Mouse (Mus musculus) limb, embryonic 15.5 days (tissue): ENCODE measurements at regions not wholly inside any gene's neighbourhood (a gene's known extent, or its start where the extent isn't known, plus 50 kb on each side); places are given as distances from the start of the nearest gene placed in this dataset.

Source experiments
- ATAC-seq: fragments of 200-750 bp; cut with Nextera tagmentation; 2 replicates; pipeline ENCODE4 v1.8.0; 2017; ENCODE audit warnings: low read depth, moderate TSS enrichment; ENCODE audit not compliant: insufficient number of reproducible peaks, low FRiP score, low TSS enrichment
- H3K27ac ChIP-seq: fragments of 300-500 bp; sonication (generic); 2 replicates; pipeline ENCODE4 v1.5.1; 2015; ENCODE audit warnings: moderate library complexity, mild to moderate bottlenecking, inconsistent platforms
- H3K27me3 ChIP-seq: fragments of 300-500 bp; sonication (generic); 2 replicates; pipeline ENCODE4 v1.6.1; 2015; ENCODE audit warnings: inconsistent platforms
- H3K36me3 ChIP-seq: fragments of 300-500 bp; sonication (generic); 2 replicates; pipeline ENCODE4 v1.6.1; 2015; ENCODE audit warnings: inconsistent platforms
- H3K4me1 ChIP-seq: fragments of 300-500 bp; sonication (generic); 2 replicates; pipeline ENCODE4 v1.6.1; 2015; ENCODE audit warnings: inconsistent platforms
- H3K4me2 ChIP-seq: fragments of 300-500 bp; sonication (generic); 2 replicates; pipeline ENCODE4 v1.6.1; 2015; ENCODE audit warnings: mild to moderate bottlenecking, inconsistent platforms
- H3K4me3 ChIP-seq: fragments of 300-500 bp; sonication (generic); 2 replicates; pipeline ENCODE4 v1.5.1; 2015; ENCODE audit warnings: mild to moderate bottlenecking, inconsistent platforms
- H3K9ac ChIP-seq: fragments of 300-500 bp; sonication (generic); 2 replicates; pipeline ENCODE4 v1.6.1; 2015; ENCODE audit warnings: inconsistent platforms
- H3K9me3 ChIP-seq: fragments of 300-500 bp; sonication (generic); 2 replicates; pipeline ENCODE4 v1.6.1; 2016; ENCODE audit warnings: inconsistent platforms
- WGBS: fragments of 180-500 bp; shearing (Covaris S2); methylation state at CpG from one replicate; pipeline ENCODE4 v1.1.7; 2015; 5-methylcytosine and 5-hydroxymethylcytosine counted together

DNA sequence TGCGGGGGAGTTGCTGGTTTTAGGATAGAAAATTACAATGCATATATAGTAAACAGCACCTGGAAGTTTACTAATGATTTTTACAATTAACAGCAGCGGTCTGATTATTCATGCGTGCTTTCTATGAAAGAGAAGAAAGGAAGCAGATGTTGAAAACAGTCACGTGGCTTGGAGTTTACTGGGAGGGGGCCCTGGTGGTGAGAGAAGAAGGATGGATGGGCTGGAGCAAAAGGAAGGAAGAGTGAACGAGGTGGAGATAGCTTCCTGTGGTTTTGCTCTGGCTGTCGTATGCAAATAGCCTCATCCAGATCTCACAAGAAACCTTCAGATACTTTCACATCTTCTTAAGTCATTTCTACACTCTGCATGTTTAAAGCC, 606.1 kb upstream of the Id2 start:
- H3K9me3 ChIP-seq, result no peaks in the 10 kb centered on the region
- peak overlapping the region; percentile 40 for H3K4me2 ChIP-seq
- no peak overlapping the region for H3K9ac ChIP-seq
- H3K4me3 ChIP-seq, result peak overlapping the region; percentile 15
- H3K4me1 ChIP-seq, result peaks cover 6% of the 10 kb centered on the region
- no peak for ATAC-seq
- no peak overlapping the region for H3K27ac ChIP-seq
- no peaks in the 10 kb centered on the region for H3K36me3 ChIP-seq
- no peaks in the 10 kb centered on the region for H3K27me3 ChIP-seq
- 16% methylated on average over 6 of the region's 6 CpGs for WGBS

DNA sequence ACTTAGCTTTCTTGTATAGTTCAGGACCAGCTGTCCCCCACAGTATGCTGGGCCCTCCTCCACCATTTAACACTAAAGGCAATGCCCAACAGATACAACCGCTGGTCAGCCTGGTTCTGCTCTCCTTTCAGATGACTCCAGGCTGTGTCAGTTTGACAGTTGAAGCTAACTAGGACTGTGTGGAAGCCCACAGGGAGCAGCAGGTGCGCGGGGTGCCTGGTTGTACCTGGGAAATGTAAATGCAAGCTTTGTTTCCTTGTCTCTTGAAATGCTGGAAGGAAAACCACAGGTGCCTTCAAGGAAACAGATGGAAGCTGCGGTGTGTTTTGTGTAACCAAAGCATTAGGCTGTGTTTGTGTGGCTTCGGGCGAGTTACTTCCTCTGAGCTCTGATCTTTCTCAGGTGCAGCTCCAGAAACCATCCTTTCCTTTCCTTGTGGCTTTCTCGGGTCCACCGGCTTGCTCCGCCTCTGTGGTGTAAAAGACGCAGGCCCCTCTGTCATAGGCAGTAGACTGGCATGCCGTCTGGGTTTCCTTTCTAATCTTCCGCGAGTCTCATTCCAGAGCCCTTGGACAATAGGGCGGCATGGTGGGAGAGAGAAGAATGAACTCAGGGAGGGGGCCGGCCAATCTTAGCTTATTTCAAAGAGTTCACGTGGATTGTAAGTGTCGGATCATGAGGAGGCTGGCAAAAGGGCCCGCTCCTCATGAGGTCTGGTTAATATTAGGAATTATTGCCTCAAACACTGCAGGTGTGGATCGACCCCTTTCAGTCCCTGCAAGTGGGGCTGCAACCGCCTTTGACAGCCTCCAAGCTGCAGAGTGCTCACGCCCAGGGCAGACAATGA, 605.5 kb upstream of the Id2 start:
- no peaks in the 10 kb centered on the region for H3K9me3 ChIP-seq
- H3K36me3 ChIP-seq, result no peaks in the 10 kb centered on the region
- WGBS, result 13% methylated on average over 21 of the region's 21 CpGs
- ATAC-seq, result no peak
- peaks cover 6% of the 10 kb centered on the region for H3K4me1 ChIP-seq
- no peaks in the 10 kb centered on the region for H3K27me3 ChIP-seq
- H3K4me2 ChIP-seq, result peak overlapping the region; percentile 40
- H3K9ac ChIP-seq, result no peak overlapping the region
- no peak overlapping the region for H3K27ac ChIP-seq
- H3K4me3 ChIP-seq, result peak overlapping the region; percentile 15

DNA sequence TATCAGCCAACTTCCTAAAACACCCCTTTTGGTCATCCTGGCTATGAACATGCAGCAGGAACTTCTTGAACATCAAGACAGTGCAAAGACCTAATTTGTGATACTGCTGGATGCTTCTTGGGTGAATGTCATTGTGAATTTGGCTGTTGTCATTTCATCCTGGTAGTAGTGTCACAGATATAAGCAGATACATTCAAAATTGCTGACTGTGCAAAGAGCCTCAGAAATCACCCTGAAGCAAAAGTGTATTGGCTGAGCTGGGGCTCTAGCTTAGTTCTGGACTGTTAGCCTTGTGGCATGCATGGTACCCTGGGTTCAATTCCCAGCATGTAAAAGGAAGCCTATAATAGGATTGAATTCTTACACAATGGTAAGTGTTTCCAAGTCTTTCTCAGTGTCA, 590.1 kb upstream of the Id2 start:
- Histone ChIP-seq H3K4me2 (no peak overlapping the region), H3K9ac (no peak overlapping the region), H3K9me3 (no peaks in the 10 kb centered on the region), H3K36me3 (no peaks in the 10 kb centered on the region), H3K4me3 (no peak overlapping the region), H3K27me3 (no peaks in the 10 kb centered on the region), H3K27ac (no peak overlapping the region), H3K4me1 (no peaks in the 10 kb centered on the region)
- no peak for ATAC-seq

DNA sequence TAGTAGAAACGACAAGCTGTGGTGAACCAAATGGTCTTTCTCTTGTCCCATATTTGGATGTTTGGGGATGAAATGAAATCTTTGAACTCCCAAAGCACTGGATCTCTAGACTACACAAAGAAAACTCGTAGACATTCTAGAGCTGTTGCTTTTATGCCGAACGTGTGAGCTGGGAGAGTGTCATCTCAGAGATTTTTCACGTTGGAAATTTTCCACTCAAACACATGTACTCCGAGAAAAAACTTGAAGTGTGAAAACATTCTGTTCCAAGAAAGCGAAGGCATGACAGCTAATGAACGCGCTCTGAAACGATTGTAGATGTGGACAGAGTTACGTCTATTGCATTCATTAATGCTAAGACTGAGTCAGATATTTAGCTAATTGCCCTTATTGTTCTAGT, 579.7 kb upstream of the Id2 start:
- 88% methylated on average over 11 of the region's 11 CpGs for WGBS
- H3K4me1 ChIP-seq, result no peaks in the 10 kb centered on the region
- H3K27me3 ChIP-seq, result no peaks in the 10 kb centered on the region
- H3K27ac ChIP-seq, result no peak overlapping the region
- ATAC-seq, result no peak
- H3K9me3 ChIP-seq, result no peaks in the 10 kb centered on the region
- no peaks in the 10 kb centered on the region for H3K36me3 ChIP-seq
- no peak overlapping the region for H3K4me2 ChIP-seq
- no peak overlapping the region for H3K9ac ChIP-seq
- no peak overlapping the region for H3K4me3 ChIP-seq

- H3K4me1 ChIP-seq, result peaks cover 8% of the 10 kb centered on the region; the same call in 1 of the 2 replicates
- no peak for ATAC-seq
- 58% methylated on average over 11 of the region's 11 CpGs for WGBS
These were observed 571.4 kb upstream of the Id2 start for GRCm38 (mm10) chr12:25668336-25668735.

DNA sequence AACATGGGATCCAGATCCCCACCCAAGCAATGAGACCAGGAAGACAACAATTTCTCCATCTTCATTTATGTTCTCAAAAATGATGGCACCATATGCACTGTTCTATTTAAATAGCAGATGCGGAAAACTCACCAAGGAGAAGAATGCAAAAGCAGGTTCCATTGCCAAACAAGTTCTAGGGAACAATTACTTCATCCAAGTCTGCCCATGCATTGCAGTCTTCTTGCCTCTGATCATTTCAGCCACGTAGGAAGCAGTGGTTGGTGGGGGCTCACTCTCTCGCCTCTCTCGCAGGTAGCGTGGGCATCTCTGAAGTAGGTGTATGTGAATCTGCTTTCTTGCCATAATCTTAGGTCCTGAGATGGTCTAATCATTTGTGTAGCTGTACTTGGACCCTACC, 557.5 kb upstream of the Id2 start:
- H3K4me3 ChIP-seq, result no peak overlapping the region
- H3K27me3 ChIP-seq, result no peaks in the 10 kb centered on the region
- H3K9ac ChIP-seq, result no peak overlapping the region
- no peaks in the 10 kb centered on the region for H3K36me3 ChIP-seq
- H3K9me3 ChIP-seq, result no peaks in the 10 kb centered on the region
- no peak overlapping the region for H3K4me2 ChIP-seq
- WGBS, result 93% methylated on average over 5 of the region's 5 CpGs
- H3K4me1 ChIP-seq, result peaks cover 5% of the 10 kb centered on the region; the same call in 1 of the 2 replicates
- no peak for ATAC-seq
- H3K27ac ChIP-seq, result no peak overlapping the region

More at GRCm38 (mm10) chr12:25668336-25668735, 571.4 kb upstream of the Id2 start:
- Histone ChIP-seq H3K9me3 (no peaks in the 10 kb centered on the region), H3K27me3 (no peaks in the 10 kb centered on the region), H3K27ac (no peak overlapping the region), H3K9ac (no peak overlapping the region), H3K4me3 (no peak overlapping the region), H3K36me3 (no peaks in the 10 kb centered on the region), H3K4me2 (no peak overlapping the region)

DNA sequence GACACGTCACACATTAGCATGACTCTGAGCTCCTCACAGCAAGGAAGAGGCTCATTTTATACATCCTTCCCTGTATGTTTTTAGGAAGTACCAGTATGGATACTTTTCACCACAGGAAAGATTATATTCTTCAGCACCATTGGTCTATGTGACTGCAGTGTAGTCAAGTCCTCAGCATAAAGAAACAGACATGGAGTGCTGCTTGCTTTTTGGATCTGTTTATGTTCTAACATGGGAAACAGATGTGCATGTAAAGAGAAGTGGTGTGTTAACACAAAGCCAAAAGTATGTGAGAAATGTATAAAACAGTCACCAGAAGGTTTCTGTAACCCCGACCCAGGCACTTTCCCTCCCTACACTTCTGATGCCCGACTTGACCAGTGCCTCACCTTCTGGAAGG, 553.3 kb upstream of the Id2 start:
- no peaks in the 10 kb centered on the region for H3K36me3 ChIP-seq
- WGBS, result 33% methylated on average over 3 of the region's 3 CpGs
- H3K9ac ChIP-seq, result no peak overlapping the region
- ATAC-seq, result no peak
- peaks cover 5% of the 10 kb centered on the region; the same call in 1 of the 2 replicates for H3K4me1 ChIP-seq
- H3K27ac ChIP-seq, result 0 out of 2 replicates have a peak overlapping the region, but pooled peaks have one; percentile 5
- no peak overlapping the region for H3K4me2 ChIP-seq
- no peak overlapping the region for H3K4me3 ChIP-seq
- no peaks in the 10 kb centered on the region for H3K27me3 ChIP-seq
- no peaks in the 10 kb centered on the region for H3K9me3 ChIP-seq

DNA sequence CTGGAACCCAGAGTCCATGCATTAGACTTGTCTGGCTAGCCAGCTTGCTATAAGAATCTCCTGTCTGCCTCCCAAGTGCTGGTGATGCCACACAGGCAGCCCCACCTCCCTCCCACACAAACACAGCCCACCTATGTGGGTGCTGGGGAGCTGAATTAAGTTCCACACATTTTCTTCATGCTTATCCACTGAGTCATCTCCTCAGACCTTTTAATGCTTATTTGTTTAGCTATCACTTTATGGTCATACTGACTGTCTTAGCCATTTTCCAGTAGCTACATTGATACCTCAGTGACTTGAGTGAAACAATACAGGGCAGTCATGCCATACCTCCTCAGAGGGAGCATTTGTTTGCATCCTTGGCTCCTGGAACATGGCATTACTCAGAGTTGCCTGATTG, 531.1 kb upstream of the Id2 start:
- no peak overlapping the region for H3K9ac ChIP-seq
- H3K36me3 ChIP-seq, result no peaks in the 10 kb centered on the region
- ATAC-seq, result no peak
- no peak overlapping the region for H3K4me3 ChIP-seq
- H3K4me1 ChIP-seq, result no peaks in the 10 kb centered on the region
- no peaks in the 10 kb centered on the region for H3K9me3 ChIP-seq
- no peaks in the 10 kb centered on the region for H3K27me3 ChIP-seq
- H3K4me2 ChIP-seq, result no peak overlapping the region
- no peak overlapping the region for H3K27ac ChIP-seq

GRCm38 (mm10) chr12:25625858-25626257, 528.9 kb upstream of the Id2 start:
- Histone ChIP-seq H3K4me2 (no peak overlapping the region), H3K36me3 (no peaks in the 10 kb centered on the region), H3K4me1 (no peaks in the 10 kb centered on the region), H3K4me3 (no peak overlapping the region), H3K27ac (no peak overlapping the region), H3K9me3 (no peaks in the 10 kb centered on the region), H3K9ac (no peak overlapping the region), H3K27me3 (no peaks in the 10 kb centered on the region)
- 33% methylated on average over 1 of the region's 1 CpGs for WGBS
- no peak for ATAC-seq

GRCm38 (mm10) chr12:25623449-25623848, 526.5 kb upstream of the Id2 start:
- no peaks in the 10 kb centered on the region for H3K36me3 ChIP-seq

DNA sequence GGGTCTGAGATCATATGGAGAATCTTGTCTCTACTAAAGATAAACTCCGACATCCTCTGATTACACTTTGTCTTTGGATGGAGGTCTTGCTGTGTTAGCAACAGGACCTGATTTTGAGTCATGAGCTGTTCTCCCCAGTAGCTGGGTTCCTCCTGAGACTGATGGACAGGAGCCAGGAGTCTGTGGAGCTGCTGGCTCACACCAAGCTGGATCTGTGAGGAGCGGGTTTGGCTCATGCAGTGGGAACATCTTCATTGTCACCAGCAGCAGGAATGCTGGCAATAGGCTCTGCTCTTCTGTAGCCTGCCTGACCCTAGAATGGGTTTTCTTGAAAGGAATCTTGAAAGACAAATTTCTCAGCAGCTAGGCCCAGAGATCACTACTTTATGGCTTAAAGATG, 524.2 kb upstream of the Id2 start:
- H3K9me3 ChIP-seq, result no peaks in the 10 kb centered on the region
- H3K27ac ChIP-seq, result no peak overlapping the region
- H3K4me2 ChIP-seq, result no peak overlapping the region
- WGBS, result 81% methylated on average over 2 of the region's 2 CpGs
- H3K27me3 ChIP-seq, result no peaks in the 10 kb centered on the region
- no peak overlapping the region for H3K4me3 ChIP-seq
- no peaks in the 10 kb centered on the region for H3K36me3 ChIP-seq
- 0 out of 2 replicates have a peak, but pooled peaks cover 2% of the 10 kb centered on the region for H3K4me1 ChIP-seq
- no peak overlapping the region for H3K9ac ChIP-seq
- ATAC-seq, result no peak

More at GRCm38 (mm10) chr12:25623449-25623848, 526.5 kb upstream of the Id2 start:
- no peaks in the 10 kb centered on the region for H3K4me1 ChIP-seq
- no peak overlapping the region for H3K27ac ChIP-seq
- H3K27me3 ChIP-seq, result no peaks in the 10 kb centered on the region
- no peak overlapping the region for H3K4me3 ChIP-seq
- no peak for ATAC-seq
- H3K9ac ChIP-seq, result no peak overlapping the region
- no peaks in the 10 kb centered on the region for H3K9me3 ChIP-seq
- 88% methylated on average over 2 of the region's 2 CpGs for WGBS
- H3K4me2 ChIP-seq, result no peak overlapping the region

- Histone ChIP-seq H3K27me3 (no peaks in the 10 kb centered on the region), H3K4me3 (no peak overlapping the region), H3K4me2 (no peak overlapping the region), H3K27ac (no peak overlapping the region), H3K36me3 (no peaks in the 10 kb centered on the region), H3K9me3 (no peaks in the 10 kb centered on the region), H3K9ac (no peak overlapping the region), H3K4me1 (0 out of 2 replicates have a peak, but pooled peaks cover 2% of the 10 kb centered on the region)
- WGBS, result 38% methylated on average over 5 of the region's 5 CpGs
- no peak for ATAC-seq
These were observed 520.6 kb upstream of the Id2 start for GRCm38 (mm10) chr12:25617521-25617920.
